Mouse (Mus musculus) embryonic facial prominence, embryonic 12.5 days (tissue): ENCODE results near the gene Igsf3. TPM values are rescaled to one million over a fixed set of nuclear protein-coding genes. Genes with fewer than 3 reads are reported as not detected.
"Not testable (repeated sequence)": the region's sequence is repeated elsewhere in the genome, so short reads cannot be mapped to it uniquely, and the experiment has no call there.

Source experiments
- ATAC-seq: fragments of 200-750 bp; cut with Nextera tagmentation; 2 replicates; pipeline ENCODE4 v1.8.0; 2017; ENCODE audit not compliant: insufficient number of reproducible peaks, insufficient read depth, low FRiP score, low TSS enrichment
- H3K27ac ChIP-seq: fragments of 300-500 bp; sonication (generic); 2 replicates; pipeline ENCODE4 v1.5.1; 2016; ENCODE audit warnings: mild to moderate bottlenecking
- H3K27me3 ChIP-seq: fragments of 300-500 bp; sonication (generic); 2 replicates; pipeline ENCODE4 v1.6.1; 2016; ENCODE audit warnings: mild to moderate bottlenecking, moderate library complexity
- H3K36me3 ChIP-seq: fragments of 300-500 bp; sonication (generic); 2 replicates; pipeline ENCODE4 v1.6.1; 2016; ENCODE audit warnings: mild to moderate bottlenecking
- H3K4me1 ChIP-seq: fragments of 300-500 bp; sonication (generic); 2 replicates; pipeline ENCODE4 v1.6.1; 2016
- H3K4me2 ChIP-seq: fragments of 300-500 bp; sonication (generic); replicated peaks from 2 replicates; pipeline ENCODE4 v1.6.1; 2016; ENCODE audit warnings: mild to moderate bottlenecking, moderate library complexity
- H3K4me3 ChIP-seq: fragments of 300-500 bp; sonication (generic); 2 replicates; pipeline ENCODE4 v1.5.1; 2016; ENCODE audit warnings: mild to moderate bottlenecking
- H3K9ac ChIP-seq: fragments of 300-500 bp; sonication (generic); 2 replicates; pipeline ENCODE4 v1.6.1; 2016; ENCODE audit warnings: mild to moderate bottlenecking, moderate library complexity
- H3K9me3 ChIP-seq: fragments of 300-500 bp; sonication (generic); 2 replicates; pipeline ENCODE4 v1.6.1; 2016; ENCODE audit warnings: mild to moderate bottlenecking, moderate library complexity
- WGBS: fragments of 180-500 bp; shearing (Covaris S2); methylation state at CpG from one replicate; pipeline ENCODE4 v1.1.7; 2016; 5-methylcytosine and 5-hydroxymethylcytosine counted together
- polyA plus RNA-seq: library from polyadenylated mRNA; unstranded; fragments of >200 nt; fragmentation: Nextera tagmentation; extraction: Ambion mirVana; gene quantifications from 2 replicates; pipeline ENCODE4 v1.2.1, GENCODE M21; 2016

The Igsf3 gene
- polyA plus RNA-seq, 1 experiment from 2014 or later, result 93.3 TPM

DNA sequence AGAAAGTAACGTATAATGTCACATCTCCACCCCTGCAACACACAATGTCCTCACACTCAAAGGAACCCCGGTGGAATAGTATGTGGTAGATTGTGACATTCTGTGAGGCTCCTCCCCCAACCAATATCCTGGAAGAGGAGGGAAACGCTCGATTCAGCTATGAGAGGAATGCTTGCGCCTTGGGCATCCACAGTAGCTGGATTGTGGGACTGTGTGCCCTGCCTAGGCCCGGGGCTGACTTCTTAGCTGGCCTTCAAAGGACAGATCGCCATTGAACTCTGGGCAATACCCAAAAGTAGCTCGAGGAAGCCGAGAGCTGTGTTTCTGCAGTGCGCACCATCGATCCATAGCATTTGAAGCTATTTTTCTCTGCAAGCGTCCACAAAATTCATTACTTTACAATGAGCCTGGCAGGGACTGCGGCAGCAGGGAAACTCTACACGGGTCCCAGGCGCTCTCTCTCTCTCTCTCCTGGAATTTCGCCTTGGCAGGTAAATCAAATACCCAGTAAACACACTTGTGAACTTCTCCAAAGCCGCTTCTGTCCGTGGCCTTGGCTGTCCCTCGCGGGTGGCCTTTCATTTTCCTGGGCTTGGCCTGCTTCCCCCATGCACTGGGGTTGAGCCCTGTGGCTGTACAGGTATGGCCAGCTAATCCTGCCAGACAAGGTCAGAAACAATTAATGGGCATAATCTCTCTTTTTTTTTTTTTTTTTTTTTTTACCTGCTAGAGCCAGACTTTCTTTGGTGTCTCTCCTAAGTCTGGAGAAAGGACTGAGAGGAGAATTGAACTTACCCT, 32.3 kb downstream of the Igsf3 start:
- H3K27ac ChIP-seq, result peak overlapping the region; percentile 80
- H3K4me2 ChIP-seq, result peak overlapping the region; percentile 19
- H3K27me3 ChIP-seq, result no peaks in the 10 kb centered on the region
- WGBS, result 25% methylated on average over 20 of the region's 20 CpGs
- no peak overlapping the region for H3K9ac ChIP-seq
- no peak for ATAC-seq
- no peak overlapping the region for H3K4me3 ChIP-seq
- no peaks in the 10 kb centered on the region for H3K9me3 ChIP-seq
- H3K36me3 ChIP-seq, result no peaks in the 10 kb centered on the region
- H3K4me1 ChIP-seq, result peaks cover 81% of the 10 kb centered on the region

DNA sequence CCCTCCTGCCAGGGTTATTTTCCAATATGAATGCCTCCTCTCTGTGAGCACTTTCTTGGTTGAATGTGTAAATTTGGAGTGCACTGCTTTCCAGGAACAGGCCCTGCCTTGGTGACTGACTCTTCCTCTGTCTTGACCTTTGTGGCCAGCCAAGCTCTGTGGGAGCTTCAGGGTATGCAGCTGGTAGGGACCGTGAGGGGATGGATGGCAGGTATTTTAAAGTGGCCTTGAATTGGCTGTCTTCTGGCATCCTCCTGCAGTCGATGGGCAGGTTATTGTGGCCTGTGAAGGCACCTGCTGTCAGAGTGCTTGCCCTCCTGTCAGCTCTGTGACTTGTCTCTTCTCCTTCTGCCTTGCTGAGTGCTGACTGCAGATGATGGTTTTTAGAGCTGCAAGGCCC, 33.3 kb downstream of the Igsf3 start:
- no peak for ATAC-seq
- H3K4me3 ChIP-seq, result no peak overlapping the region
- peak overlapping the region; percentile 67 for H3K27ac ChIP-seq
- no peaks in the 10 kb centered on the region for H3K27me3 ChIP-seq
- 7% methylated on average over 2 of the region's 2 CpGs for WGBS
- H3K9ac ChIP-seq, result 0 out of 2 replicates have a peak overlapping the region, but pooled peaks have one; percentile 10
- H3K36me3 ChIP-seq, result no peaks in the 10 kb centered on the region
- H3K4me1 ChIP-seq, result peaks cover 75% of the 10 kb centered on the region
- H3K9me3 ChIP-seq, result no peaks in the 10 kb centered on the region
- no peak overlapping the region for H3K4me2 ChIP-seq

DNA sequence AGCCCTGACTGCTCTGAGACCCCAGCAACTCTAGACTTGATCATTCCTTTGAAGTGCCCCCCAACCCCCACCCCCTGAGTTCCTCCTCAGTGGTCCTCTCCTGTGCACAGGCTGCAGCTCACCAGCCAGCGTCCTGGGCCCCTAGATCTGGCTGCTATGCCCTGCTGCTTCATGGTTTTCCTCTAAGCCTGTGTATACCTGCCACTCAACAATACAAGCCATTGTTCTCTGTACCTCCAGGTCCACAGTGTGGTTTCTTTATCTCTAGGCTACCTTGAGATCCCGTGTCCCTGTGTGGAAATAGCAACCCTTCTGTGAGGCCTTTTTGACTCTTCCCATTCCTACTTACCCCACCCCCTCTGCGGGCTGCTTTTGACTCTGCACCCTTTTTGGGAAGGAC, 33.9 kb downstream of the Igsf3 start:
- WGBS, result 31% methylated on average over 3 of the region's 3 CpGs
- Histone ChIP-seq H3K27me3 (no peaks in the 10 kb centered on the region), H3K4me2 (no peak overlapping the region), H3K36me3 (no peaks in the 10 kb centered on the region), H3K27ac (no peak overlapping the region), H3K4me3 (no peak overlapping the region), H3K9ac (peak overlapping the region; percentile 10; the same call in 1 of the 2 replicates), H3K9me3 (no peaks in the 10 kb centered on the region), H3K4me1 (peaks cover 72% of the 10 kb centered on the region)
- no peak for ATAC-seq

DNA sequence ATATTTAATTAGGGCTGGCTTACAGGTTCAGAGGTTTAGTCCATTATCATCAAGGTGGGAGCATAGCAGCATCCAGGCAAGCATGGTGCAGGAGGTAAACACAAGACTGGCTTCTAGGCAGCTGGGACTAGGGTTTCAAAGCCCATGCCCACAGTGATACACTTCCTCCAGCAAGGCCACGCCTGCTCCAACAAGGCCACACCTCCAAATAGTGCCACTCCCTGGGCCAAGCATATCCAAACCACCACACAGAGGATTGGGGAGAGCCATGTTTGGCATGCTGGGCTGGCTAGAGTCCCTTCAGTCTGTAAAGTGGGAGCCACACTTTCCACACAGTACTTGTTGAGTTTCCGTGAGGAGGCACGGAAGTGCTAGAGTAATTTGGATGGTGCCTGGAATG, 34.7 kb downstream of the Igsf3 start:
- Histone ChIP-seq H3K4me2 (no peak overlapping the region), H3K27ac (no peak overlapping the region), H3K4me1 (peaks cover 76% of the 10 kb centered on the region), H3K27me3 (no peaks in the 10 kb centered on the region), H3K9me3 (no peaks in the 10 kb centered on the region), H3K4me3 (no peak overlapping the region), H3K9ac (no peak overlapping the region), H3K36me3 (no peaks in the 10 kb centered on the region)
- 83% methylated on average over 3 of the region's 3 CpGs for WGBS
- no peak for ATAC-seq

DNA sequence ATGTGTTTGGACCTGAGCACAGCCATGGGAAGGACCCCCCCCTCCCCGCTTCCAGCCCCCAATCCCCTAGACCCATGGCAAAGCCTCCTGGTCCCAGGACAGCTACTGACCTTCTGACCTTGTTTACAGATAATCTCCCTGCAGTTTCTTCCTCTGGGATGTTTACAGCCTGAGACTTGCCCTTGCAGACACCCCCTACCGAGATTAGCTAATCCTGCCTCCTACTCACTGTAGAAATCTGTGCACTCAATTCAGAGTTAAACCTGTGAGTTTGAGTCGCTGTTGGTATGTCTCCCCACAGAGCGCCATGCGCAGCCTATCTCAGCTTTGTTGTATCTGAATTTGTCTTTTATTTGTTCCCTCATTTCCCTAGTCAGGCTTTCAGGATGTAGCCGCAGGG, 35.2 kb downstream of the Igsf3 start:
- Histone ChIP-seq H3K4me3 (no peak overlapping the region), H3K36me3 (no peaks in the 10 kb centered on the region), H3K9me3 (no peaks in the 10 kb centered on the region), H3K27ac (no peak overlapping the region), H3K27me3 (no peaks in the 10 kb centered on the region), H3K4me2 (no peak overlapping the region), H3K4me1 (peaks cover 77% of the 10 kb centered on the region), H3K9ac (no peak overlapping the region)
- 79% methylated on average over 6 of the region's 6 CpGs for WGBS
- ATAC-seq, result no peak

DNA sequence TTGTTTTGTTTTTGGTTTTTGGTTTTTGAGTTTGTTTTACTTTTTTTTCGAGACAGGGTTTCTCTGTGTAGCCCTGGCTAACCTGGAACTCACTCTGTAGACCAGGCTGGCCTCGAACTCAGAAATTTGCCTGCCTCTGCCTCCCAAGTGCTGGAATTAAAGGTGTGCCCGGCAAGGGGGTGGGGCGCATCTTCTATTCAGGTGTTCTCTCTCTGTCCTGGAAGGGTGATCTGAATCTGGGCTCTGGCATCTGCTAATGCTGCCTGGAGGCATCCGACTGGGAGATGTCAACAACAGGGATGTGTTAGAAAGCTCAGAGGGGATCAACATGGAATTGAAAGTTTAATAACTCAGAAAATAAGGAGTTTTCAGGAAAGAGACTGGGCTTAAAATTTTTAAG, 36.1 kb downstream of the Igsf3 start:
- H3K27me3 ChIP-seq, H3K9me3 ChIP-seq, H3K4me2 ChIP-seq, H3K36me3 ChIP-seq, H3K9ac ChIP-seq, H3K27ac ChIP-seq, H3K4me3 ChIP-seq, ATAC-seq: not testable (repeated sequence)
- WGBS, result 87% methylated on average over 5 of the region's 5 CpGs
- H3K4me1 ChIP-seq, result peaks cover 70% of the 10 kb centered on the region

DNA sequence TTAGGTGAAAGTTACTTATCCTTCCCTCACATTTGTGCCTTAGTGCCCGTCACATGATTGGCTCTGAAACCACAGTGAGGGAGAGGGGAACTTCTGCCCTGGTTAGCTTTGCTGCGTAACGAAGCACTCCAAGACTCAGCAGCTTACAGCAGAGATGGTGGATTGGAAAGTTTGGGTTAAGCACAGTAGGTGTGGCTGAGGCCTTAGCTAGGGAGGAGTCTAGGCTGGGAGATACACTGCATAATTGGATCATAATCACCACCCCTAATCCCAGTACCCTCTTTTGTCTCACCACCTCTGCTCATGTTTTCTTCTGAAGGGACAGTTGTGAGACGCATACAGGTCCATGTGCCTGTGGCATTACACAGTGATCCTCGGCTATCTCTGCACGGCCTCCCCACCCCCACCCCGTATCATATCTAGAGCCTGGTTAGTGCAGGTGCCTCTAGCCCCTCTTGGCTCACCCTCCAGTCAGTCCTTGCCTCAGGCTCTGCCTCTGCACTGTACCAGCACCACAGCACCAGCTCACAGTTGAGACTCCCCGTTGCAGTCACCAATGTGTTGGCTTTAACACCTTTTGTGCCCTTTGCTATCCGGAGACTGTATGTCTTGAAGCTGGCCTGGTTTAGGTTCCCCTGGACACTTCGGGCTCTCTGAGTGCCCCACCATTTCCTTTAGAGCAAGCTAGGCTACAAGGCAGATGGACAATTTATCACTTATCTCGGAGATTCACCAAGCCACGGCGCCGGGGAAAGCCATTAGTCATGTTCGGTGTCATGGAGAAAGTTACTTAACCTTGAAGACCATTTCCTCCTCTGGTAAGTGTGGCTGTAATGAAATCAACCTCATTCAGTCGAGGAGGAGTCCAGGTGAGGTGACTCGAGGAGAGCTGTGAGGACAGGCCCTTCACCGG, 42.1 kb downstream of the Igsf3 start:
- H3K36me3 ChIP-seq, result no peaks in the 10 kb centered on the region
- no peak overlapping the region for H3K9ac ChIP-seq
- no peaks in the 10 kb centered on the region for H3K9me3 ChIP-seq
- H3K4me1 ChIP-seq, result peaks cover 46% of the 10 kb centered on the region
- H3K4me2 ChIP-seq, result no peak overlapping the region
- H3K27me3 ChIP-seq, result no peaks in the 10 kb centered on the region
- WGBS, result 82% methylated on average over 18 of the region's 18 CpGs
- no peak overlapping the region for H3K27ac ChIP-seq
- ATAC-seq, result no peak
- no peak overlapping the region for H3K4me3 ChIP-seq

DNA sequence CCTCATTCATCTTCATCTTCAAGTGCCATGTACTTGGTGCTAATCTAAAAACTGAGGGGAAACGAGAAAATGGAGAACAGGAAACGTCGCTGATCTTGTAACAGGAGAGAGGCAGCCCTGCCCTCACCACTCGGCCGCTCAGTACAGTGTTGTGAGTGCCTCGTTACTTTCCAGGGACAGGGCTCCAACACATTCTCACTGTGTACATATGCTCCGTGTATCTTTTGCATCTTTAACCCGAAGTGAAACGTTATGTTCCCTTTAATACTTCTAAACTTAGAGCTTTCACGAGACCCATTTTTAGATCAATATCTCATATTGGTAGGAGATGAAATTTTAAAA, 42.7 kb downstream of the Igsf3 start:
- no peak for ATAC-seq
- Histone ChIP-seq H3K36me3 (no peaks in the 10 kb centered on the region), H3K9me3 (no peaks in the 10 kb centered on the region), H3K27ac (no peak overlapping the region), H3K4me2 (no peak overlapping the region), H3K9ac (no peak overlapping the region), H3K4me3 (no peak overlapping the region), H3K4me1 (peaks cover 46% of the 10 kb centered on the region), H3K27me3 (no peaks in the 10 kb centered on the region)
- 68% methylated on average over 10 of the region's 10 CpGs for WGBS

DNA sequence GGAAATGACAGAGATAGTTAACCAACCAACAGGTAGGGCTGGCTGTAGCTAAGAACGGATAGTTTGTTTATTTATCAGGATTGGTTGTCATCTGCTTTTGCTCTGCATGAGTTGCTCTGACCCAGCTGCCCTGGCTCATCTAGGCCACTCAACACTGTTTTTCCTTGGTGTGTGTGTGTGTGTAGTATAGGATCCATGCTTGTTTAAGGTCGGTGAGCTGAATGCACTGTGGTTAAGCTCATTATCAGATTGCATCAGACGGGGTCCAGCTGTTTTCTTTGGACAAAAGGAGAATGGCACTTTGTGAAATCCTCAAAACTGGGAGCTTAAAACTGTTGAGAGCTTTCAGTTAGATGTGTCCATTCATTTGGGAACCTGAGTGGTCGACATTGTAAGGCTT, 46.3 kb downstream of the Igsf3 start:
- Histone ChIP-seq H3K9me3 (no peaks in the 10 kb centered on the region), H3K4me3 (no peak overlapping the region), H3K4me2 (no peak overlapping the region), H3K36me3 (peaks cover 22% of the 10 kb centered on the region), H3K27me3 (no peaks in the 10 kb centered on the region), H3K9ac (no peak overlapping the region), H3K27ac (0 out of 2 replicates have a peak overlapping the region, but pooled peaks have one; percentile 32), H3K4me1 (peaks cover 32% of the 10 kb centered on the region; the same call in 1 of the 2 replicates)
- 23% methylated on average over 4 of the region's 4 CpGs for WGBS
- no peak for ATAC-seq

DNA sequence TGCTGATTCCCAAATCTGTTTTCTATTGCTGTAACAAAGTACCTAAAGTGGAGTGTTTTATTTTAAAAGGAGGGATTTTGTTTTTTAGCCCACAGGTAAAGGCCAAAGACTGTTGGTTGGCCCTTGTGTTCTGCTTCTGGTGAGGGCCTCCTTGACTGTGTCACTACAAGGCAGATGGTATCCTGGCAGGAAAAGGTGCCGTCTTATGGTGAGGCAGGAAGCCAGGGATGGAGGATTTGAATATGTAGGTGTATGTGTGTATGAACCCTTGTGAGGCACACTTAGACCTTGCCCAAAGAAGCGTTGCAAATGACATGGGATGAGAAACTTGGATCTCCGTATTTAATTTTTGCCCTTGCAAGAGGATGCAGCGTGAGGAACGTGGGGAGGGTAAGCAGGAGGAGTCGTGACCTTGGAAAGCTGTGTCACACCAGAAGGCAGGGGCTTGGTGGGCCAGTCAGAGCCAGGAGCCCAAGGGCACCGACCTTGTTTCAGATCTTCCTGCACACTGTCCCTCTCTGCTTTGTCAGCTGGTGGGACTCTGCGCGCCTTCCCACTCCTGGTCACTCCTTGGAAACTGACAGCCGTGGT, 47.5 kb downstream of the Igsf3 start:
- ATAC-seq, result no peak
- H3K4me2 ChIP-seq, result no peak overlapping the region
- WGBS, result 58% methylated on average over 10 of the region's 10 CpGs
- H3K27me3 ChIP-seq, result no peaks in the 10 kb centered on the region
- H3K36me3 ChIP-seq, result peaks cover 30% of the 10 kb centered on the region
- H3K27ac ChIP-seq, result no peak overlapping the region
- H3K9me3 ChIP-seq, result no peaks in the 10 kb centered on the region
- no peak overlapping the region for H3K9ac ChIP-seq
- peaks cover 28% of the 10 kb centered on the region; the same call in 1 of the 2 replicates for H3K4me1 ChIP-seq
- no peak overlapping the region for H3K4me3 ChIP-seq

DNA sequence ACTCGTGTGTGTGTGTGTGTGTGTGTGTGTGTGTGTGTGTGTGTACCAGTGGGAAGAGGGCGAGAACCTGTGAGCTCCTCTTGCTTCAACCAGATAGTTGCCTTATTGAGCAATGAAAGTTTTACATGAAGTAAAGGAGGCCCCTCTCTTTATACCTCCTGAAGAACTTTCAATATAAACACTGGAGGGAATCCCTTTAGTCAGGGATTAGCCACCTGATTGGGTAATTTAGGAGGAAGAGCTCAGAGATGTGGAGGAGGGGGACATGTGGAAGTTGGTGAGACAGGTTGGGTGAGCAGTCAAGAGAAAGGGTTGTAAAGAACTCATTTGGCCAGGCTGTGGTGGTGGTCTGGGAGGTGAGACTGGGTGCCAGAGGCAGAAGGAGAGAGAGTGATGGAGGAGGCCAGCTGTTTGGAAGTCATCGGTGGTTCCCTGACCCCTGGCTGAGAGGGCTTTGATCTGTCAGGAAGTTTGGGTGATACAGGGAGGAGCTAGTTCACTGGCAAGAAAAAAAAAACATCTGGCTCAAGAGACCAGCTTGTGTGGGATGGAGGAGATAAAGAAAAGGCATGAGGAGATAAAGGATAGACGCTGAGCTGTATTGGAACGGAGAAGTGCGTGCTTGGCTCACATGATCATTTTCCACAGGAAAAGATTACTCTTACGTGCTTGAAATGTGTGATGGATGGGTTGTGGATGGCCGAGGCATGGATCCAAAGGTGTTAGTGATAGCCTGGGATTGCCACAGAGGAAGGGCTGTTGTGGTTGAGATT, 53.3 kb downstream of the Igsf3 start:
- Histone ChIP-seq H3K36me3 (peaks cover 68% of the 10 kb centered on the region), H3K4me3 (no peak overlapping the region), H3K4me1 (no peaks in the 10 kb centered on the region), H3K9ac (no peak overlapping the region), H3K27ac (no peak overlapping the region), H3K4me2 (no peak overlapping the region), H3K27me3 (no peaks in the 10 kb centered on the region), H3K9me3 (no peaks in the 10 kb centered on the region)
- WGBS, result 78% methylated on average over 8 of the region's 8 CpGs
- no peak for ATAC-seq
